Mouse (Mus musculus): ENCODE data around the gene Nrxn3. TPM values are rescaled to one million over a fixed set of nuclear protein-coding genes. Genes with fewer than 3 reads are reported as not detected.

The Nrxn3 gene
- polyA plus RNA-seq, 1 experiment: 0.19 TPM

GRCm38 (mm10) chr12:89789981-89790380 lies 1067.3 kb downstream of the Nrxn3 start:
- TF ChIP-seq CTCF (IDR thresholded peaks at IDR 0.05; ENCODE audit: borderline replicate concordance, control insufficient read depth, extremely low read depth, insufficient read depth, low read length, poor library complexity) (no peak), POLR2A (IDR thresholded peaks at IDR 0.05; ENCODE audit: control insufficient read depth, extremely low read depth, insufficient read depth, low read length, poor library complexity) (no peak)
- Histone ChIP-seq H3K27me3 (ENCODE audit: control insufficient read depth, insufficient read depth, low read length) (no peaks in the 10 kb centered on the region), H3K36me3 (ENCODE audit: control insufficient read depth, insufficient read depth, low read length) (no peaks in the 10 kb centered on the region), H3K4me3 (ENCODE audit: control insufficient read depth, insufficient read depth, low read length) (no peak overlapping the region), H3K27ac (ENCODE audit: control insufficient read depth, insufficient read depth, low read length) (no peak overlapping the region), H3K4me1 (replicated peaks; ENCODE audit: control insufficient read depth, insufficient read depth, low read length) (no peaks in the 10 kb centered on the region)
- DNase-seq: no peak
- 82% methylated on average over 1 of the region's 1 CpGs for WGBS

GRCm38 (mm10) chr12:89791829-89792228 lies 1069.2 kb downstream of the Nrxn3 start:
- Histone ChIP-seq H3K4me3 (ENCODE audit: control insufficient read depth, insufficient read depth, low read length) (no peak overlapping the region), H3K4me1 (replicated peaks; ENCODE audit: control insufficient read depth, insufficient read depth, low read length) (no peaks in the 10 kb centered on the region), H3K27me3 (ENCODE audit: control insufficient read depth, insufficient read depth, low read length) (no peaks in the 10 kb centered on the region), H3K36me3 (ENCODE audit: control insufficient read depth, insufficient read depth, low read length) (no peaks in the 10 kb centered on the region), H3K27ac (ENCODE audit: control insufficient read depth, insufficient read depth, low read length) (no peak overlapping the region)
- WGBS: 80% methylated on average over 3 of the region's 3 CpGs
- TF ChIP-seq POLR2A (IDR thresholded peaks at IDR 0.05; ENCODE audit: control insufficient read depth, extremely low read depth, insufficient read depth, low read length, poor library complexity): no peak
- no peak for TF ChIP-seq CTCF (IDR thresholded peaks at IDR 0.05; ENCODE audit: borderline replicate concordance, control insufficient read depth, extremely low read depth, insufficient read depth, low read length, poor library complexity)
- DNase-seq: no peak

DNA sequence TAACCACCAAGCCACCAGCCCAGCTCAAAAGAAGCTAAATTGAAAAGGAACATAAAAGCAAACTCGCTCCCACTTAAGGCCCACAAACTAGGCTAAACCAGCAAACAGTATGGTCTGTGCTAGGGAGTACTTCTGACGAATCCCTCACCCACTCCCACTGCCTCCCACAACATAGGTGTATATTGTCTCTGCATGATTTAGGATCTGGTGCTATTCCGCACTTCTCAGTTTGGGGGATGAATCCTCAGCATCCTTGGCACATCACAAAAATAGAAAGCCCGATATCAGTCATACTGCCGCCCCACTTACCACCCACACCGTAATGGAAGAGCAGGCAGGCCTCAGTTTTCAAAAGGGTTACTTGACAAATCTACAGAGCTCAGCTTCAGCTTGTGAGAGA lies 1072.1 kb downstream of the Nrxn3 start:
- H3K4me3 ChIP-seq (ENCODE audit: control insufficient read depth, insufficient read depth, low read length): no peak overlapping the region
- TF ChIP-seq CTCF (IDR thresholded peaks at IDR 0.05; ENCODE audit: borderline replicate concordance, control insufficient read depth, extremely low read depth, insufficient read depth, low read length, poor library complexity) (no peak), POLR2A (IDR thresholded peaks at IDR 0.05; ENCODE audit: control insufficient read depth, extremely low read depth, insufficient read depth, low read length, poor library complexity) (no peak)
- no peak overlapping the region for H3K27ac ChIP-seq (ENCODE audit: control insufficient read depth, insufficient read depth, low read length)
- WGBS: 92% methylated on average over 6 of the region's 6 CpGs
- no peak for DNase-seq
- no peaks in the 10 kb centered on the region for H3K4me1 ChIP-seq (replicated peaks; ENCODE audit: control insufficient read depth, insufficient read depth, low read length)
- H3K36me3 ChIP-seq (ENCODE audit: control insufficient read depth, insufficient read depth, low read length): no peaks in the 10 kb centered on the region
- no peaks in the 10 kb centered on the region for H3K27me3 ChIP-seq (ENCODE audit: control insufficient read depth, insufficient read depth, low read length)

DNA sequence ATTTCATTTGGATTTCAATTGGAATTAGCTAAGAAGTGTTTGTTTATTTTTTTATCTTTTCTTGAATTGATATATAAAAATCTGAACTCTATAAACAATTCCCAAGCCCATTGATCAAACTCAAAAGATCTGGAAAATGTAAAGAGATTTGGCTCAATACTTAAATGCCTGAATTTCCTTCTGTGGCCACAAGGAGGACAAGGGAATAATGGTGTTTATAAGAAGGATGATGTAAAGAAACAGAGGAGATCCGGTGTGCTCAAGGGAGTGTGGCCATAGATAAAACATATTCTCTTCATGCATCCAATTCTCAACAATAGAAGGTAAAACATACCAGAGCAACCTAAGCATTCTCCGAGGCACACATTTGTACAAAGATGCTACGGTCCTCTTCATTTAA lies 1085.5 kb downstream of the Nrxn3 start:
- H3K4me3 ChIP-seq (ENCODE audit: control insufficient read depth, insufficient read depth, low read length): no peak overlapping the region
- no peak for DNase-seq
- H3K27ac ChIP-seq (ENCODE audit: control insufficient read depth, insufficient read depth, low read length): no peak overlapping the region
- H3K4me1 ChIP-seq (replicated peaks; ENCODE audit: control insufficient read depth, insufficient read depth, low read length): no peaks in the 10 kb centered on the region
- no peaks in the 10 kb centered on the region for H3K36me3 ChIP-seq (ENCODE audit: control insufficient read depth, insufficient read depth, low read length)
- TF ChIP-seq POLR2A (IDR thresholded peaks at IDR 0.05; ENCODE audit: control insufficient read depth, extremely low read depth, insufficient read depth, low read length, poor library complexity) (no peak), CTCF (IDR thresholded peaks at IDR 0.05; ENCODE audit: borderline replicate concordance, control insufficient read depth, extremely low read depth, insufficient read depth, low read length, poor library complexity) (no peak)
- no peaks in the 10 kb centered on the region; the same call in 1 of the 2 replicates for H3K27me3 ChIP-seq (ENCODE audit: control insufficient read depth, insufficient read depth, low read length)
- 69% methylated on average over 3 of the region's 3 CpGs for WGBS

- Histone ChIP-seq H3K36me3 (ENCODE audit: control insufficient read depth, insufficient read depth, low read length) (no peaks in the 10 kb centered on the region), H3K4me3 (ENCODE audit: control insufficient read depth, insufficient read depth, low read length) (no peak overlapping the region), H3K4me1 (replicated peaks; ENCODE audit: control insufficient read depth, insufficient read depth, low read length) (no peaks in the 10 kb centered on the region), H3K27ac (ENCODE audit: control insufficient read depth, insufficient read depth, low read length) (no peak overlapping the region), H3K27me3 (ENCODE audit: control insufficient read depth, insufficient read depth, low read length) (no peaks in the 10 kb centered on the region; the same call in 1 of the 2 replicates)
- 83% methylated on average over 5 of the region's 5 CpGs for WGBS
- DNase-seq: no peak
- no peak for TF ChIP-seq CTCF (IDR thresholded peaks at IDR 0.05; ENCODE audit: borderline replicate concordance, control insufficient read depth, extremely low read depth, insufficient read depth, low read length, poor library complexity)
- TF ChIP-seq POLR2A (IDR thresholded peaks at IDR 0.05; ENCODE audit: control insufficient read depth, extremely low read depth, insufficient read depth, low read length, poor library complexity): no peak
Observed at GRCm38 (mm10) chr12:89810146-89810545, 1087.5 kb downstream of the Nrxn3 start.

GRCm38 (mm10) chr12:89811815-89812549 lies 1089.3 kb downstream of the Nrxn3 start:
- WGBS: 4% methylated on average over 36 of the region's 36 CpGs
- Histone ChIP-seq H3K4me1 (replicated peaks; ENCODE audit: control insufficient read depth, insufficient read depth, low read length) (no peaks in the 10 kb centered on the region), H3K27me3 (ENCODE audit: control insufficient read depth, insufficient read depth, low read length) (no peaks in the 10 kb centered on the region; the same call in 1 of the 2 replicates), H3K36me3 (ENCODE audit: control insufficient read depth, insufficient read depth, low read length) (no peaks in the 10 kb centered on the region), H3K4me3 (ENCODE audit: control insufficient read depth, insufficient read depth, low read length) (no peak overlapping the region), H3K27ac (ENCODE audit: control insufficient read depth, insufficient read depth, low read length) (no peak overlapping the region)
- DNase-seq: peak; percentile 2
- TF ChIP-seq CTCF (IDR thresholded peaks at IDR 0.05; ENCODE audit: borderline replicate concordance, control insufficient read depth, extremely low read depth, insufficient read depth, low read length, poor library complexity) (no peak), POLR2A (IDR thresholded peaks at IDR 0.05; ENCODE audit: control insufficient read depth, extremely low read depth, insufficient read depth, low read length, poor library complexity) (no peak)

All from thymus, adult 2 months (tissue).